Mouse (Mus musculus) heart, adult 9 months (tissue): ENCODE data around the gene Tgfb1.

Experiments used
- DNase-seq, 2 experiments: peaks; one replicate each; pipeline ENCODE4 v3.0.0; 2022; ENCODE audit warnings: low spot score in 2 of 2

Gene Tgfb1

GRCm38 (mm10) chr7:25675405-25675804 is 11.4 kb upstream of the Tgfb1 start:
- no peak for DNase-seq

DNA sequence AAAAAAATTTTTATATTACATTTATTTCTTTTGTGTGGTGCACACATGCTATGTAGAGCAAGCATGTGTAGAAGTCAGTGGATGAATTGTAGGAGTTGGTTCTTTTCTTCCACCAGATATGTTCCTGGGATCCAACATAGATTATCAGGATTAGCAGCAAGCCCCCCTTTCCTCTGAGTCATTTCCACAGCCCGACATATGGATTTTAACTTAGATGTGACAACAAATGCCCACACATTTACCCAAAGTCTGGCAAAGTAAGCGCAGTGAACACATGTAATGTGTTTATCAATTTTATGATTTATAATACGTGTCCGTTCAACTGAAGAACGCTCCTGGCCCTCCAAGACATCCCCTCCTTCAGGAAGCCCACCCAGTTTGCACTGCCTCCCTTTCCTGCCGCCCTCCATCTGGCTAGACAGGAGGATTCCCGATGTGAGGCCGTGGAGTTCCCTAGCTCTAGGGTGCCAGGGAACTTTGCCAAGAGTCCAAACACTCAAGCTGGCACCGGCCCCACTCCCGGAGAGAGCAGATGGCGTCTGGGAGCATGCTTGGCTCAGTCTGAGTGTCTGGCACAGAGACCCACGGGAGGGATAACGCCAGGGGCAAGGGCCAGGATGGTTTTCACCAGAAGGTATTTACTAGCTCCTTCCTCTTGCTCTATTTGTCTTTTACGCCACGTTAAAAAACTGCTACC is 10.6 kb upstream of the Tgfb1 start:
- DNase-seq = peak; percentile 80 to 88

DNA sequence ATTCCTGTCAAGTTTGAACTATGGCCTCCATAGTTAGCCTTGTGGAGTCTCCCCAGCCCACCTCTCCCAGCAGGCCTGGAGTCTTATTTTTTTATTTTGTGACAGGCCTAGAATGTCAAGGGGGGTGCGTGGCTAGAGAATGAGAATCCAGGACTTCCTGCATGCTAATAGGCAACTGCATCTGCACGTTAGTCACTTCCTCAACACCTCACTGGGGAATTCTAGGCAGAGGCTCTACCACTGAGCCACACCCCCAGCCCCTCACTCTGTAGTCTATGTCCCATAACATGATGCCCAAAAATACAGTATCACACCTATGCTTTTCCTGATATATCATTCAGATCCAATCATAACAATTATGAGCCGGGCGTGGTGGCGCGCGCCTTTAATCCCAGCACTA is 9.8 kb upstream of the Tgfb1 start:
- DNase-seq = no peak

DNA sequence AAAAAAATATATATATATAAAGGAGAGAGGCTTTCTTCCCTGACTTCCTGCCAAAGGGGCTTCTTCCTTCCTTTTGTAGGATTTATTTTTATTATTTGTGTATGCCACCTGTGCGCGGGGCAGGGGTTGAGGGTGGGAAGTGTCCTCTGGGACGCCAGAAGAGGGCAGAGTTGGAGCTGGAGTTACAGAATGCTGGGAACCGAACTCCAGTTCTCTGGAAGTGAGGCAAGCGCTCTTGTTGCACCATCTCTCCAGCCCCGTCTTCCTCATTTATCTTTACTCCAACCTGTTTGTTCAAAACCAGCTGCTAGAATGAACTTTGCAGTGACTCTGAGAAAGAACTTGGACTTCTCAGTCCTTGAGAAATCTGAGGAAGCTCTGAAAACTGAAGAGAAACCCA is 6.8 kb upstream of the Tgfb1 start:
- no peak for DNase-seq

- peak; percentile 97 to 98 for DNase-seq
These were observed 6.1 kb upstream of the Tgfb1 start, which contains the start of gene B9d2 for GRCm38 (mm10) chr7:25680514-25681258. Gene B9d2, plus strand, starts transcription at chr7:25680780.

GRCm38 (mm10) chr7:25681341-25682231 is 5.2 kb upstream of the Tgfb1 start:
- DNase-seq = no peak

DNA sequence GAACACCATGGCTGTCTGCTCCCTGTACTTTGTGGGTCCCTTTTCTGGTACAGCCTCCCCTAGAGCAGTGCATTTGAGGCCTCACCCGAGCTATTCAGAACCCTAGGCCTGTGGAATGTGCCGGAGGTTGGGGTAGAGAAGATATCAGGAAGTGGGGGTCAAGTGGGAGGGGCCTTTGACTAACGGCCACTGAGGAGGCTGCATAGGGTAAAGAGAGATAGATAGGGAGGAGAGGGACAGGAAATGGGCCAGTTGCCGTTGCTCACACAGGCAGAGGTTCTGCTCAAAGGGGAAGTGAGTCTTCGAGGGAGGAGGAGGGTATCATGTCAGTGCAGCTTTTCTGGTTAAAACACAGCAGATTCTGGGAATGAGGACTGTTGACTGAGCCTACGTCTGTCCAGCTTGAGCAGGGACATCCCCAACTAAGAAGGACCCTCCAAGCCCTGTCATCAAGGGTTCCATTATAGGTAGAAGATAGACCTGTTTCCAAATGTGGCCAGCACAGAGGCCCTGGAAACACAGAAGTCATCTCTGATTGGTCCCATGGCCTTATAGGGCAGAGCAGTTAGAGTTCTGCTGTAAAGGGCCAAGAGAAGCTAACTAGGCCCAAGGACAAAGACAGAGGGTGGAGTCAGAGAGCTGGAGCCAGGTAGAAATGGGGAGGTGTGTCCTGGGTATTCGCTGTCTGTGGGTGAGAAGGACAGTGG is 3.2 kb upstream of the Tgfb1 start:
- peak in 1 of 2 experiments; percentile 58 for DNase-seq

- DNase-seq = no peak
These were observed 2.1 kb upstream of the Tgfb1 start for GRCm38 (mm10) chr7:25684659-25685058.

DNA sequence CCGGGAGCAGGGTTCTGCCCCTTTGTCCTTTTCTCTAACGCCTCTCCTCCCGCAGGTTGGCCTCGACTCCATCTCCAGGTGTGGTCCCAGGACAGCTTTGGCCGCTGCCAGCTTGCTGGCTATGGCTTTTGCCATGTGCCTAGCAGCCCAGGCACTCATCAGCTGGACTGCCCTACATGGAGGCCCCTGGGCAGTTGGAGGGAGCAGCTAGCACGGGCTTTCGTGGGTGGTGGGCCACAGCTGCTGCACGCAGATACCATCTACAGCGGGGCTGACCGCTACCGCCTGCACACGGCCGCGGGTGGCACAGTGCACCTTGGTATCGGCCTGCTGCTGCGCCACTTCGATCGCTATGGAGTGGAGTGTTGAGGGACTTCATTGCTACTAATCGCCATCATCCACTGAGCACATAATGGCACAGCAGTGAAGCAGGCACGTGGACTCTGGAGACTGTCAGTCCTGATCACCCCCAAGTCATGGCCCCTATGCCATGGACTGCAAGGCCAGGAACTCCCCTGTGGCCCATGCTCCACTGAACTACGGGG is 804 bp upstream of the Tgfb1 start:
- DNase-seq = no peak

- peak in 1 of 2 experiments; percentile 68 for DNase-seq
These were observed 1.1 kb downstream of the Tgfb1 start for GRCm38 (mm10) chr7:25687811-25688401.

- DNase-seq = peak; percentile 86 to 91
These were observed 2.2 kb downstream of the Tgfb1 start for GRCm38 (mm10) chr7:25688810-25689586.

DNA sequence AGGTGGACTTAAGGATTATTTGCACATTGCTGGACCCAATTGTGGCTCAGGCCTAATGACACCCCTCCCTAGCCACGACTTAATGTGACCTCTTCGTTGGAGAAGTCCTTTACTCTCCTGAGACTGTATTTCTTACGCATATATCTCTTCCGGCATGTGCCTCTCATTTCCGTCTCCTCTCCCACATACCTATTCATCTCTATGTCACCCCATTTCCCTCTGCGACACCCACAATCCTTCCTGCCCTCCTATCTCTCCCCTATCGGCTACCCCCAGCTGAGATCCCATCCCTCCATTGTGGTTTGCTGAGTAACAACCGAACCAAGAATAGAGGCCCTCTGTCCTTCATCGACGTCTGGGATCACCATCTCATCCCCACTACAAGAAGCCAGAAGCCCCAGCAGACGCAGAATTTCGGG is 2.8 kb downstream of the Tgfb1 start:
- no peak for DNase-seq

DNA sequence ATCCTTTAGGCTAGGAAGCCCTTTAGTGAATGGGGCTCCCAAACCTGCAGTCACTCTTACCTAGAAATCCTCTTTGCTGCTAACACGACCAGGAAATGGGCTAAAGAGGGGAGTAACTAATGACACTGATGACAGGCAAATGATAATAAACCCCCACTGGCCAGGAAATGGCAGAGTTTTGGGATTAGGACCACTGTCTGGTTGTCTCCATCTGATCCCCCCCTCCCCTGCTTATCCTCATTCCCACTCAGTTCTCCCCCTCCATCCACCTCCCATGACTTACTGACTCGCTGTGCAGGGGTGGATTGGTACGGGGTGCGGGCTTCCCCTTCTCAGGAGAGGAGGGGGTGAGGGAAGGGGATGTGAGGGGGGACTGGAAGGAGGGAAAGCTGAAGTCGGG is 3.2 kb downstream of the Tgfb1 start:
- no peak for DNase-seq

DNA sequence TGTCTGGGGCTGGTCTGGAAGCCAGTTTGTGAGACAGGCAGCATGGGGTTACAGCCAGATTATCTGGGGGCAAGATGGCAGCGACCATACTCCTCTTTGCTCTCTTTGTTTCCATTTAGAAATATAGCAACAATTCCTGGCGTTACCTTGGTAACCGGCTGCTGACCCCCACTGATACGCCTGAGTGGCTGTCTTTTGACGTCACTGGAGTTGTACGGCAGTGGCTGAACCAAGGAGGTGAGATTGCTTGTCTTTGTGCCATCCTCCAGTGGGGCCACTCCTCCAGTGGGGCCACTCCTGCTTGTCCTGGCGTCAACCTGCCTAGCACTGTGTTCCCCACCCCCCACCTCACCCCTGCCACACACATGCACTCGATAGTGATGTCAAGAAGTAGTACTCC is 7.3 kb downstream of the Tgfb1 start:
- no peak for DNase-seq

- no peak for DNase-seq
These were observed 13.0 kb downstream of the Tgfb1 start for GRCm38 (mm10) chr7:25699851-25700250.

- DNase-seq = no peak
These were observed 13.9 kb downstream of the Tgfb1 start for GRCm38 (mm10) chr7:25700732-25701131.

DNA sequence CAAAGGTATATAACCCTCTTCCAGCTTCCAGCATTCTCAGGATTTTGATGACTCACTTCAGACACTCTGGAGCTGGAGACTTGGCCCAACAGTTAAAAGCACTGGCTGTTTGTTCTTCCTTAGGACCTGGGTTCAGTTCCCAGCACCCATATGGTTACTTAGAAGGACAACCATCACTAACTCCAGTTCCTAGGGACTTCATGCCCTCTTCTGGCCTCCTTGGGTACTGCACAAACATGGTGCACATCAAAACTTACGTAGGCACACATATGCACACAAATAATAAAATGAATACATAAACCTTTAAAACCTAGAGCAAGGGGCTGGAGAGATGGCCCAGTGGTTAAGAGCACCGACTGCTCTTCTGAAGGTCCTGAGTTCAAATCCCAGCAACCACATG is 15.5 kb downstream of the Tgfb1 start:
- no peak for DNase-seq

GRCm38 (mm10) chr7:25703793-25704494 is 17.1 kb downstream of the Tgfb1 start:
- DNase-seq = peak in 1 of 2 experiments; percentile 53

- no peak for DNase-seq
These were observed 18.0 kb downstream of the Tgfb1 start for GRCm38 (mm10) chr7:25704716-25705364.
